Mouse (Mus musculus) stomach, embryonic 14.5 days (tissue): ENCODE results near the gene Alb. TPM values are rescaled to one million over a fixed set of nuclear protein-coding genes. Genes with fewer than 3 reads are reported as not detected.
A peak's percentile ranks its signal among the peaks of the same experiment; 100 is the strongest.

Source experiments
- ATAC-seq: fragments of 200-750 bp; cut with Nextera tagmentation; 2 replicates; pipeline ENCODE4 v1.8.0; 2017; ENCODE audit warnings: low read depth, moderate TSS enrichment; ENCODE audit not compliant: insufficient number of reproducible peaks, insufficient read depth, low FRiP score
- H3K27ac ChIP-seq: fragments of 300-500 bp; sonication (generic); 2 replicates; pipeline ENCODE4 v1.5.1; 2014; ENCODE audit warnings: mild to moderate bottlenecking, low read length, moderate library complexity, mixed read lengths
- H3K27me3 ChIP-seq: fragments of 300-500 bp; sonication (generic); 2 replicates; pipeline ENCODE4 v1.6.1; 2014; ENCODE audit warnings: low read length, control low read depth, mixed read lengths; ENCODE audit not compliant: control insufficient read depth, insufficient read depth
- H3K36me3 ChIP-seq: fragments of 300-500 bp; sonication (generic); 2 replicates; pipeline ENCODE4 v1.6.1; 2014; ENCODE audit warnings: mild to moderate bottlenecking, control low read depth, low read length, moderate library complexity, mixed read lengths; ENCODE audit not compliant: control insufficient read depth, insufficient read depth
- H3K4me1 ChIP-seq: fragments of 300-500 bp; sonication (generic); 2 replicates; pipeline ENCODE4 v1.6.1; 2014; ENCODE audit warnings: low read length, control low read depth, mixed read lengths; ENCODE audit not compliant: control insufficient read depth, insufficient read depth
- H3K4me2 ChIP-seq: fragments of 300-500 bp; sonication (generic); replicated peaks from 2 replicates; pipeline ENCODE4 v1.6.1; 2014; ENCODE audit warnings: low read depth, low read length, control low read depth
- H3K4me3 ChIP-seq: fragments of 300-500 bp; sonication (generic); 2 replicates; pipeline ENCODE4 v1.5.1; 2014; ENCODE audit warnings: low read depth, low read length, control low read depth
- H3K9ac ChIP-seq: fragments of 300-500 bp; sonication (generic); replicated peaks from 2 replicates; pipeline ENCODE4 v1.6.1; 2014; ENCODE audit warnings: low read depth, mild to moderate bottlenecking, control low read depth, low read length, moderate library complexity, mixed read lengths
- H3K9me3 ChIP-seq: fragments of 300-500 bp; sonication (generic); 2 replicates; pipeline ENCODE4 v1.6.1; 2016; ENCODE audit warnings: low read depth, low read length, control low read depth; ENCODE audit not compliant: control insufficient read depth
- WGBS: fragments of 180-500 bp; shearing (Covaris S2); extraction: QIAGEN DNeasy Blood & Tissue Kit; methylation state at CpG from one replicate; pipeline ENCODE4 v1.1.7; 2014; 5-methylcytosine and 5-hydroxymethylcytosine counted together
- polyA plus RNA-seq: library from polyadenylated mRNA; unstranded; fragments of >200 nt; fragmentation: Nextera tagmentation; extraction: Ambion mirVana; gene quantifications from 2 replicates; pipeline ENCODE4 v1.2.1, GENCODE M21; 2014

The Alb gene
- polyA plus RNA-seq, 1 experiment from 2014 or later, result 4.8 TPM

GRCm38 (mm10) chr5:90452711-90453110 is 8.0 kb upstream of the Alb start:
- no peak overlapping the region for H3K27ac ChIP-seq
- WGBS, result 76% methylated on average over 4 of the region's 4 CpGs
- ATAC-seq, result no peak

GRCm38 (mm10) chr5:90457241-90457640 is 3.5 kb upstream of the Alb start:
- Histone ChIP-seq H3K4me2 (no peak overlapping the region), H3K36me3 (no peaks in the 10 kb centered on the region), H3K4me3 (no peak overlapping the region), H3K27me3 (no peaks in the 10 kb centered on the region), H3K9me3 (no peaks in the 10 kb centered on the region), H3K27ac (no peak overlapping the region), H3K9ac (no peak overlapping the region), H3K4me1 (no peaks in the 10 kb centered on the region)
- WGBS, result 90% methylated on average over 1 of the region's 1 CpGs
- no peak for ATAC-seq

More at GRCm38 (mm10) chr5:90452711-90453110, 8.0 kb upstream of the Alb start:
- Histone ChIP-seq H3K9ac (no peak overlapping the region), H3K4me2 (no peak overlapping the region), H3K9me3 (no peaks in the 10 kb centered on the region), H3K4me3 (no peak overlapping the region), H3K4me1 (no peaks in the 10 kb centered on the region), H3K27me3 (no peaks in the 10 kb centered on the region), H3K36me3 (no peaks in the 10 kb centered on the region)

- H3K4me2 ChIP-seq, result no peak overlapping the region
- peak; percentile 56; the same call in 1 of the 2 replicates for ATAC-seq
- whole genome bisulfite sequencing, result 27% methylated on average over 5 of the region's 5 CpGs
Measured at GRCm38 (mm10) chr5:90458727-90459126, 2.0 kb upstream of the Alb start.

GRCm38 (mm10) chr5:90466806-90467205 is 6.1 kb downstream of the Alb start:
- Histone ChIP-seq H3K9me3 (no peaks in the 10 kb centered on the region), H3K4me3 (no peak overlapping the region), H3K4me2 (no peak overlapping the region), H3K27me3 (no peaks in the 10 kb centered on the region), H3K9ac (no peak overlapping the region), H3K36me3 (no peaks in the 10 kb centered on the region), H3K4me1 (no peaks in the 10 kb centered on the region), H3K27ac (no peak overlapping the region)
- WGBS, result 70% methylated on average over 4 of the region's 4 CpGs
- ATAC-seq, result no peak

More at GRCm38 (mm10) chr5:90458727-90459126, 2.0 kb upstream of the Alb start:
- Histone ChIP-seq H3K27me3 (no peaks in the 10 kb centered on the region), H3K27ac (no peak overlapping the region), H3K9me3 (no peaks in the 10 kb centered on the region), H3K36me3 (no peaks in the 10 kb centered on the region), H3K4me3 (no peak overlapping the region), H3K4me1 (no peaks in the 10 kb centered on the region), H3K9ac (no peak overlapping the region)

- Histone ChIP-seq H3K9ac (no peak overlapping the region), H3K36me3 (no peaks in the 10 kb centered on the region), H3K4me3 (no peak overlapping the region), H3K9me3 (no peaks in the 10 kb centered on the region), H3K4me2 (no peak overlapping the region), H3K27ac (no peak overlapping the region), H3K27me3 (no peaks in the 10 kb centered on the region), H3K4me1 (no peaks in the 10 kb centered on the region)
- WGBS, result 54% methylated on average over 6 of the region's 6 CpGs
- no peak for ATAC-seq
Measured at GRCm38 (mm10) chr5:90467245-90467644, 6.5 kb downstream of the Alb start.

GRCm38 (mm10) chr5:90470836-90471235 is 10.1 kb downstream of the Alb start:
- Histone ChIP-seq H3K36me3 (no peaks in the 10 kb centered on the region), H3K27ac (no peak overlapping the region), H3K4me2 (no peak overlapping the region), H3K9me3 (no peaks in the 10 kb centered on the region), H3K4me1 (no peaks in the 10 kb centered on the region), H3K27me3 (no peaks in the 10 kb centered on the region), H3K9ac (no peak overlapping the region), H3K4me3 (no peak overlapping the region)
- no peak for ATAC-seq
- 69% methylated on average over 3 of the region's 3 CpGs for WGBS

GRCm38 (mm10) chr5:90473902-90474301 is 13.2 kb downstream of the Alb start:
- Histone ChIP-seq H3K27ac (no peak overlapping the region), H3K27me3 (no peaks in the 10 kb centered on the region), H3K4me2 (no peak overlapping the region), H3K36me3 (no peaks in the 10 kb centered on the region), H3K4me1 (no peaks in the 10 kb centered on the region), H3K9me3 (no peaks in the 10 kb centered on the region), H3K9ac (no peak overlapping the region), H3K4me3 (no peak overlapping the region)
- ATAC-seq, result no peak
- 92% methylated on average over 4 of the region's 4 CpGs for WGBS

GRCm38 (mm10) chr5:90474369-90474768 is 13.7 kb downstream of the Alb start:
- 85% methylated on average over 5 of the region's 5 CpGs for WGBS

GRCm38 (mm10) chr5:90476741-90477140 is 16.0 kb downstream of the Alb start:
- Histone ChIP-seq H3K4me3 (no peak overlapping the region), H3K9me3 (no peaks in the 10 kb centered on the region), H3K4me1 (no peaks in the 10 kb centered on the region), H3K36me3 (no peaks in the 10 kb centered on the region), H3K9ac (no peak overlapping the region), H3K4me2 (no peak overlapping the region), H3K27ac (no peak overlapping the region), H3K27me3 (no peaks in the 10 kb centered on the region)
- no peak for ATAC-seq
- whole genome bisulfite sequencing, result 64% methylated on average over 3 of the region's 3 CpGs

More at GRCm38 (mm10) chr5:90474369-90474768, 13.7 kb downstream of the Alb start:
- no peak overlapping the region for H3K4me3 ChIP-seq
- H3K36me3 ChIP-seq, result no peaks in the 10 kb centered on the region
- no peak overlapping the region for H3K27ac ChIP-seq
- no peaks in the 10 kb centered on the region for H3K27me3 ChIP-seq
- H3K9ac ChIP-seq, result no peak overlapping the region
- H3K4me1 ChIP-seq, result no peaks in the 10 kb centered on the region
- no peak overlapping the region for H3K4me2 ChIP-seq
- H3K9me3 ChIP-seq, result no peaks in the 10 kb centered on the region
- no peak for ATAC-seq
